Mouse (Mus musculus): ENCODE data around the gene Cbr1. TPM values are rescaled to one million over a fixed set of nuclear protein-coding genes. Genes with fewer than 3 reads are reported as not detected.
A peak's percentile ranks its signal among the peaks of the same experiment; 100 is the strongest.
"Not testable (repeated sequence)": the region's sequence is repeated elsewhere in the genome, so short reads cannot be mapped to it uniquely, and the experiment has no call there.

Cbr1 gene
- polyA plus RNA-seq, 2 experiments from 2014 or later, result 47.7 to 49.9 TPM

GRCm38 (mm10) chr16:93599461-93599860, 6.2 kb upstream of the Cbr1 start:
- no peak for ATAC-seq

- ATAC-seq, result peak; percentile 79
These were observed 2.0 kb upstream of the Cbr1 start, which contains the start of gene Setd4 for GRCm38 (mm10) chr16:93603439-93604212. Gene Setd4 (minus strand): TSS chr16:93604063.

GRCm38 (mm10) chr16:93604481-93604969, 1.1 kb upstream of the Cbr1 start:
- ATAC-seq, result no peak

GRCm38 (mm10) chr16:93606146-93606545, 493 bp downstream of the Cbr1 start:
- no peak for ATAC-seq

- peak; percentile 60 for ATAC-seq
These were observed 2.0 kb downstream of the Cbr1 start for GRCm38 (mm10) chr16:93607669-93608101.

GRCm38 (mm10) chr16:93608731-93609130, 3.1 kb downstream of the Cbr1 start:
- no peak for ATAC-seq

GRCm38 (mm10) chr16:93609796-93610195, 4.1 kb downstream of the Cbr1 start:
- no peak for ATAC-seq

GRCm38 (mm10) chr16:93610961-93611360, 5.3 kb downstream of the Cbr1 start:
- no peak for ATAC-seq

GRCm38 (mm10) chr16:93615118-93615870, 9.6 kb downstream of the Cbr1 start:
- peak; percentile 91 for ATAC-seq

- not testable (repeated sequence) for ATAC-seq
These were observed 18.1 kb downstream of the Cbr1 start for GRCm38 (mm10) chr16:93623759-93624158.

GRCm38 (mm10) chr16:93624671-93625070, 19.0 kb downstream of the Cbr1 start:
- no peak for ATAC-seq

- ATAC-seq, result no peak
These were observed 21.1 kb downstream of the Cbr1 start for GRCm38 (mm10) chr16:93626745-93627144.

GRCm38 (mm10) chr16:93627761-93628400, 22.2 kb downstream of the Cbr1 start, which contains the start of gene Gm5678:
Gene Gm5678 (plus strand): TSS chr16:93628097.
- no peak for ATAC-seq

- ATAC-seq, result no peak
These were observed 38.4 kb downstream of the Cbr1 start for GRCm38 (mm10) chr16:93644006-93644405.

- no peak for ATAC-seq
These were observed 43.0 kb downstream of the Cbr1 start for GRCm38 (mm10) chr16:93648441-93649183.

Other genes with a start within 250 kb of the Cbr1 start
- gene Setd4, start 1.8 kb upstream of the Cbr1 start, polyA plus RNA-seq (2017; shearing (Covaris generic)), result 10 to 100 TPM; 34.6 to 43.5 TPM
- gene Gm5678, start 22.2 kb downstream of the Cbr1 start, polyA plus RNA-seq (2017; shearing (Covaris generic)), result not detected
- not detected for gene Cbr3, start 77.4 kb downstream of the Cbr1 start, polyA plus RNA-seq (2017; shearing (Covaris generic))
- gene Dop1b, start 106.1 kb downstream of the Cbr1 start, polyA plus RNA-seq (2017; shearing (Covaris generic)), result 10 to 100 TPM; 21.9 to 23.6 TPM
- gene Morc3, start 226.3 kb downstream of the Cbr1 start, polyA plus RNA-seq (2017; shearing (Covaris generic)), result 100 to 1,000 TPM in 1 of 2 experiments, 10 to 100 TPM in 1; 90.1 to 129 TPM